Mouse (Mus musculus): ENCODE data around the gene Ak5. TPM values are rescaled to one million over a fixed set of nuclear protein-coding genes. Genes with fewer than 3 reads are reported as not detected.

The Ak5 gene
- polyA plus RNA-seq, 1 experiment: 9.7 TPM

GRCm38 (mm10) chr3:152494667-152495360 is 173.3 kb downstream of the Ak5 start:
- Histone ChIP-seq H3K27ac (ENCODE audit: insufficient read depth, low read length) (no peak overlapping the region), H3K27me3 (ENCODE audit: control insufficient read depth, insufficient read depth, low read length) (no peaks in the 10 kb centered on the region), H3K4me1 (ENCODE audit: control insufficient read depth, insufficient read depth, low read length) (peaks cover 3% of the 10 kb centered on the region; the same call in 1 of the 2 replicates), H3K4me3 (replicated peaks; ENCODE audit: insufficient read depth, low read depth, low read length) (no peak overlapping the region)
- WGBS: 31% methylated on average over 12 of the region's 12 CpGs
- TF ChIP-seq CTCF (IDR thresholded peaks at IDR 0.05; ENCODE audit: borderline replicate concordance, insufficient read depth, low read depth, low read length) (no peak), POLR2A (IDR thresholded peaks at IDR 0.05; ENCODE audit: borderline replicate concordance, insufficient read depth, low read length) (no peak)
- DNase-seq: no peak

- no peak for DNase-seq
- Histone ChIP-seq H3K27ac (ENCODE audit: insufficient read depth, low read length) (no peak overlapping the region), H3K27me3 (ENCODE audit: control insufficient read depth, insufficient read depth, low read length) (no peaks in the 10 kb centered on the region), H3K4me1 (ENCODE audit: control insufficient read depth, insufficient read depth, low read length) (peaks cover 4% of the 10 kb centered on the region; the same call in 1 of the 2 replicates), H3K4me3 (replicated peaks; ENCODE audit: insufficient read depth, low read depth, low read length) (no peak overlapping the region)
- 92% methylated on average over 2 of the region's 2 CpGs for WGBS
- TF ChIP-seq CTCF (IDR thresholded peaks at IDR 0.05; ENCODE audit: borderline replicate concordance, insufficient read depth, low read depth, low read length) (no peak), POLR2A (IDR thresholded peaks at IDR 0.05; ENCODE audit: borderline replicate concordance, insufficient read depth, low read length) (no peak)
These were observed 174.3 kb downstream of the Ak5 start for GRCm38 (mm10) chr3:152493813-152494212.

GRCm38 (mm10) chr3:152492241-152492640 is 175.9 kb downstream of the Ak5 start:
- Histone ChIP-seq H3K4me1 (ENCODE audit: control insufficient read depth, insufficient read depth, low read length) (peaks cover 4% of the 10 kb centered on the region; the same call in 1 of the 2 replicates), H3K27me3 (ENCODE audit: control insufficient read depth, insufficient read depth, low read length) (no peaks in the 10 kb centered on the region), H3K27ac (ENCODE audit: insufficient read depth, low read length) (no peak overlapping the region), H3K4me3 (replicated peaks; ENCODE audit: insufficient read depth, low read depth, low read length) (no peak overlapping the region)
- TF ChIP-seq CTCF (IDR thresholded peaks at IDR 0.05; ENCODE audit: borderline replicate concordance, insufficient read depth, low read depth, low read length) (no peak), POLR2A (IDR thresholded peaks at IDR 0.05; ENCODE audit: borderline replicate concordance, insufficient read depth, low read length) (no peak)
- no peak for DNase-seq
- WGBS: 78% methylated on average over 6 of the region's 6 CpGs

- TF ChIP-seq POLR2A (IDR thresholded peaks at IDR 0.05; ENCODE audit: borderline replicate concordance, insufficient read depth, low read length): no peak
- H3K27ac ChIP-seq (ENCODE audit: insufficient read depth, low read length): no peak overlapping the region
- DNase-seq: no peak
- 88% methylated on average over 5 of the region's 5 CpGs for WGBS
- no peaks in the 10 kb centered on the region for H3K27me3 ChIP-seq (ENCODE audit: control insufficient read depth, insufficient read depth, low read length)
- H3K4me1 ChIP-seq (ENCODE audit: control insufficient read depth, insufficient read depth, low read length): peaks cover 4% of the 10 kb centered on the region; the same call in 1 of the 2 replicates
- H3K4me3 ChIP-seq (replicated peaks; ENCODE audit: insufficient read depth, low read depth, low read length): no peak overlapping the region
These were observed 177.7 kb downstream of the Ak5 start for GRCm38 (mm10) chr3:152490423-152490822.

- 75% methylated on average over 4 of the region's 4 CpGs for WGBS
- H3K4me1 ChIP-seq (ENCODE audit: control insufficient read depth, insufficient read depth, low read length): peaks cover 4% of the 10 kb centered on the region; the same call in 1 of the 2 replicates
- H3K27me3 ChIP-seq (ENCODE audit: control insufficient read depth, insufficient read depth, low read length): no peaks in the 10 kb centered on the region
These were observed 179.2 kb downstream of the Ak5 start for GRCm38 (mm10) chr3:152488964-152489363.

GRCm38 (mm10) chr3:152484206-152484605 is 184.0 kb downstream of the Ak5 start:
- no peak for TF ChIP-seq CTCF (IDR thresholded peaks at IDR 0.05; ENCODE audit: borderline replicate concordance, insufficient read depth, low read depth, low read length)
- no peak for TF ChIP-seq POLR2A (IDR thresholded peaks at IDR 0.05; ENCODE audit: borderline replicate concordance, insufficient read depth, low read length)
- 46% methylated on average over 6 of the region's 6 CpGs for WGBS
- Histone ChIP-seq H3K4me1 (ENCODE audit: control insufficient read depth, insufficient read depth, low read length) (no peaks in the 10 kb centered on the region), H3K27me3 (ENCODE audit: control insufficient read depth, insufficient read depth, low read length) (no peaks in the 10 kb centered on the region), H3K4me3 (replicated peaks; ENCODE audit: insufficient read depth, low read depth, low read length) (no peak overlapping the region), H3K27ac (ENCODE audit: insufficient read depth, low read length) (no peak overlapping the region)
- no peak for DNase-seq

More at GRCm38 (mm10) chr3:152488964-152489363, 179.2 kb downstream of the Ak5 start:
- no peak overlapping the region for H3K27ac ChIP-seq (ENCODE audit: insufficient read depth, low read length)
- no peak overlapping the region for H3K4me3 ChIP-seq (replicated peaks; ENCODE audit: insufficient read depth, low read depth, low read length)
- no peak for TF ChIP-seq CTCF (IDR thresholded peaks at IDR 0.05; ENCODE audit: borderline replicate concordance, insufficient read depth, low read depth, low read length)
- no peak for TF ChIP-seq POLR2A (IDR thresholded peaks at IDR 0.05; ENCODE audit: borderline replicate concordance, insufficient read depth, low read length)
- no peak for DNase-seq

GRCm38 (mm10) chr3:152483800-152484199 is 184.4 kb downstream of the Ak5 start:
- H3K4me1 ChIP-seq (ENCODE audit: control insufficient read depth, insufficient read depth, low read length): no peaks in the 10 kb centered on the region
- TF ChIP-seq POLR2A (IDR thresholded peaks at IDR 0.05; ENCODE audit: borderline replicate concordance, insufficient read depth, low read length): no peak
- no peak for TF ChIP-seq CTCF (IDR thresholded peaks at IDR 0.05; ENCODE audit: borderline replicate concordance, insufficient read depth, low read depth, low read length)
- H3K27ac ChIP-seq (ENCODE audit: insufficient read depth, low read length): 0 out of 2 replicates have a peak overlapping the region, but pooled peaks have one; percentile 13
- no peaks in the 10 kb centered on the region for H3K27me3 ChIP-seq (ENCODE audit: control insufficient read depth, insufficient read depth, low read length)
- no peak overlapping the region for H3K4me3 ChIP-seq (replicated peaks; ENCODE audit: insufficient read depth, low read depth, low read length)
- 53% methylated on average over 7 of the region's 7 CpGs for WGBS
- no peak for DNase-seq

- WGBS: 85% methylated on average over 8 of the region's 8 CpGs
- DNase-seq: no peak
- Histone ChIP-seq H3K4me3 (replicated peaks; ENCODE audit: insufficient read depth, low read depth, low read length) (no peak overlapping the region), H3K27ac (ENCODE audit: insufficient read depth, low read length) (no peak overlapping the region), H3K27me3 (ENCODE audit: control insufficient read depth, insufficient read depth, low read length) (no peaks in the 10 kb centered on the region), H3K4me1 (ENCODE audit: control insufficient read depth, insufficient read depth, low read length) (no peaks in the 10 kb centered on the region; the same call in 1 of the 2 replicates)
- TF ChIP-seq POLR2A (IDR thresholded peaks at IDR 0.05; ENCODE audit: borderline replicate concordance, insufficient read depth, low read length): no peak
- TF ChIP-seq CTCF (IDR thresholded peaks at IDR 0.05; ENCODE audit: borderline replicate concordance, insufficient read depth, low read depth, low read length): no peak
These were observed 186.0 kb downstream of the Ak5 start for GRCm38 (mm10) chr3:152482182-152482581.
